Mouse (Mus musculus): Measurements from ENCODE around the gene Pramel6. TPM values are rescaled to one million over a fixed set of nuclear protein-coding genes. Genes with fewer than 3 reads are reported as not detected.
"Not testable (repeated sequence)": the region's sequence is repeated elsewhere in the genome, so short reads cannot be mapped to it uniquely, and the experiment has no call there.

Pramel6 gene
- polyA plus RNA-seq (2011; ENCODE audit: insufficient read length, low read depth, missing spikeins): not detected in 2 replicates

DNA sequence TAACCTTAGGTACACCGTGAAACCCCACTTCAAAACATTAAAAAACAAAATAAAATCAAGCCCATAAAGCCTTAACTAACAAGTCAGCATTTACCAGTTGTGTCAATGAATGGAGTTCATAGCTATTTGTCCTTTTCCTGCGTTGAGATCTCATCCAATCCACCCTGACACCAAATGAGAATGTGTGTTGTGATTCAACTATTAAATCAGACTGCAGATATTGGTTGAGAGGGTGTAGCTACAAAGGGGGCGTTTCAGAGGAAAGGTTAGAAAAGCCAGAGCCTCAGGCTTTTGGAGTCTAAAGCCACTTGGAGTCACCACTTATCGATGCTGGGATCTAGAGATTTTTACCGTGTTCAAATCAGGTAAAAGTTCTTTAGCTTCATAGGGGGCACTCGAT, at the start of gene Pramel6:
TSS of gene Pramel6 (plus strand) at position 301 of the 400 bp plus-strand sequence.
- H3K4me3 ChIP-seq (ENCODE audit: insufficient read depth, low read length): no peak within 1 kb of the TSS
- no peak within 1 kb of the TSS for H3K27ac ChIP-seq (ENCODE audit: insufficient read depth, low read length)
- no peak for TF ChIP-seq POLR2A (IDR thresholded peaks at IDR 0.05; ENCODE audit: low read depth, low read length)
- TF ChIP-seq CTCF (IDR thresholded peaks at IDR 0.05; ENCODE audit: borderline replicate concordance, insufficient read depth, low read length): no peak
- no peaks in the 10 kb centered on the region for H3K4me1 ChIP-seq (ENCODE audit: control insufficient read depth, insufficient read depth, low read length)

- Histone ChIP-seq H3K4me1 (ENCODE audit: control insufficient read depth, insufficient read depth, low read length) (no peaks in the 10 kb centered on the region), H3K27ac (ENCODE audit: insufficient read depth, low read length) (no peak overlapping the region), H3K4me3 (ENCODE audit: insufficient read depth, low read length) (no peak overlapping the region)
- TF ChIP-seq CTCF (IDR thresholded peaks at IDR 0.05; ENCODE audit: borderline replicate concordance, insufficient read depth, low read length) (no peak), POLR2A (IDR thresholded peaks at IDR 0.05; ENCODE audit: low read depth, low read length) (no peak)
Observed at GRCm38 (mm10) chr2:87461769-87462168, 44.6 kb upstream of the Pramel6 start.

DNA sequence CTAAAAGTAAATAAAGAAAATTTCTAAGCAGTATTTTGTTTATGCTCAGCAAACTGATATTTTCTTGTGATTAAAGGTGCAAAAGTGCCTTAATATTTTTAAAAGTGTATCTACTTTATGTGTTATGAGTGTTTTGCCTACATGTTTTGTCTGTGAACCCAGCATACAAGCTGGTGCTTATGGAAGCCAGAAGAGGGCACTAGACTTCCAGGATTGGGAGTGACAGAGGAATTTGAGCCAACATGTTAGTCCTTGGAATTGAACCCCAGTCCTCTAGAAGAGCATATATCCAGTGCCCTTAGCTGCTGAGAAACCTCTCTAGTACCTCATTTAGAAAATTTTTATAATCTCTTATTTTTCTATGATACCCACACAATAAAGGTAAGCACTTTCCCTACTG, 26.2 kb upstream of the Pramel6 start:
- no peak overlapping the region for H3K4me3 ChIP-seq (ENCODE audit: insufficient read depth, low read length)
- no peak overlapping the region for H3K27ac ChIP-seq (ENCODE audit: insufficient read depth, low read length)
- no peaks in the 10 kb centered on the region for H3K4me1 ChIP-seq (ENCODE audit: control insufficient read depth, insufficient read depth, low read length)
- TF ChIP-seq CTCF (IDR thresholded peaks at IDR 0.05; ENCODE audit: borderline replicate concordance, insufficient read depth, low read length): no peak
- TF ChIP-seq POLR2A (IDR thresholded peaks at IDR 0.05; ENCODE audit: low read depth, low read length): no peak

GRCm38 (mm10) chr2:87481158-87481557, 25.2 kb upstream of the Pramel6 start:
- H3K4me3 ChIP-seq (ENCODE audit: insufficient read depth, low read length): no peak overlapping the region
- no peak overlapping the region for H3K27ac ChIP-seq (ENCODE audit: insufficient read depth, low read length)
- H3K4me1 ChIP-seq (ENCODE audit: control insufficient read depth, insufficient read depth, low read length): no peaks in the 10 kb centered on the region
- no peak for TF ChIP-seq POLR2A (IDR thresholded peaks at IDR 0.05; ENCODE audit: low read depth, low read length)
- no peak for TF ChIP-seq CTCF (IDR thresholded peaks at IDR 0.05; ENCODE audit: borderline replicate concordance, insufficient read depth, low read length)

DNA sequence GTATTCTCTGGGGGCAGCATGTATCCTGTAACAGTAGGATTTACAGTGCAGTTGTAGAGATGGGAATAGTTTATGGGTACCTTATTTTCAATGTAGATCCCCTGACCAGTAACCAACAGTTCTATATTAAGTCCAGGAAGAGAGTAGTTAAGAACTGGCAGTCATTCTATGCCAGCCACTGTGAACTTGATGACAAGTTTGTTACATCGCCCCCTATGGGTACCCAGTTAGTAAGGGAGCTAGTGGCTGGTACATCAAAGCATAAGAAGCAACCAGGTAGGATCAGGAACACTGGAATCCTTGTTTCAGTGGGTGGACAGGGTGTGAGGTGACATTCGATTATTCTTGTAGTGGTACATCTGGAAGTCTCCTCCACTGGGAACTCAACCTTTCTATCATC, 24.1 kb upstream of the Pramel6 start:
- no peak for TF ChIP-seq CTCF (IDR thresholded peaks at IDR 0.05; ENCODE audit: borderline replicate concordance, insufficient read depth, low read length)
- TF ChIP-seq POLR2A (IDR thresholded peaks at IDR 0.05; ENCODE audit: low read depth, low read length): no peak
- Histone ChIP-seq H3K4me1 (ENCODE audit: control insufficient read depth, insufficient read depth, low read length) (no peaks in the 10 kb centered on the region), H3K27ac (ENCODE audit: insufficient read depth, low read length) (no peak overlapping the region), H3K4me3 (ENCODE audit: insufficient read depth, low read length) (no peak overlapping the region)

GRCm38 (mm10) chr2:87496993-87497392, 9.4 kb upstream of the Pramel6 start, which contains the start of gene Pramel7:
TSS of gene Pramel7 (minus strand) at chr2:87497093.
- not testable (repeated sequence) for H3K27ac ChIP-seq (ENCODE audit: insufficient read depth, low read length); H3K4me1 ChIP-seq (ENCODE audit: control insufficient read depth, insufficient read depth, low read length); H3K4me3 ChIP-seq (ENCODE audit: insufficient read depth, low read length)

GRCm38 (mm10) chr2:87515046-87515445, 8.7 kb downstream of the Pramel6 start:
- Histone ChIP-seq H3K4me1 (ENCODE audit: control insufficient read depth, insufficient read depth, low read length) (no peaks in the 10 kb centered on the region), H3K4me3 (ENCODE audit: insufficient read depth, low read length) (no peak overlapping the region), H3K27ac (ENCODE audit: insufficient read depth, low read length) (no peak overlapping the region)
- no peak for TF ChIP-seq CTCF (IDR thresholded peaks at IDR 0.05; ENCODE audit: borderline replicate concordance, insufficient read depth, low read length)
- no peak for TF ChIP-seq POLR2A (IDR thresholded peaks at IDR 0.05; ENCODE audit: low read depth, low read length)

- TF ChIP-seq CTCF (IDR thresholded peaks at IDR 0.05; ENCODE audit: borderline replicate concordance, insufficient read depth, low read length) (no peak), POLR2A (IDR thresholded peaks at IDR 0.05; ENCODE audit: low read depth, low read length) (no peak)
Observed at GRCm38 (mm10) chr2:87515457-87516060, 9.2 kb downstream of the Pramel6 start.

GRCm38 (mm10) chr2:87516581-87516980, 10.2 kb downstream of the Pramel6 start:
- H3K27ac ChIP-seq (ENCODE audit: insufficient read depth, low read length): no peak overlapping the region
- TF ChIP-seq POLR2A (IDR thresholded peaks at IDR 0.05; ENCODE audit: low read depth, low read length) (no peak), CTCF (IDR thresholded peaks at IDR 0.05; ENCODE audit: borderline replicate concordance, insufficient read depth, low read length) (no peak)
- H3K4me1 ChIP-seq (ENCODE audit: control insufficient read depth, insufficient read depth, low read length): no peaks in the 10 kb centered on the region
- no peak overlapping the region for H3K4me3 ChIP-seq (ENCODE audit: insufficient read depth, low read length)

More at GRCm38 (mm10) chr2:87515457-87516060, 9.2 kb downstream of the Pramel6 start:
- no peak overlapping the region for H3K27ac ChIP-seq (ENCODE audit: insufficient read depth, low read length)
- H3K4me1 ChIP-seq (ENCODE audit: control insufficient read depth, insufficient read depth, low read length): no peaks in the 10 kb centered on the region
- H3K4me3 ChIP-seq (ENCODE audit: insufficient read depth, low read length): no peak overlapping the region

GRCm38 (mm10) chr2:87520651-87521050, 14.3 kb downstream of the Pramel6 start:
- no peaks in the 10 kb centered on the region for H3K4me1 ChIP-seq (ENCODE audit: control insufficient read depth, insufficient read depth, low read length)
- no peak for TF ChIP-seq CTCF (IDR thresholded peaks at IDR 0.05; ENCODE audit: borderline replicate concordance, insufficient read depth, low read length)
- TF ChIP-seq POLR2A (IDR thresholded peaks at IDR 0.05; ENCODE audit: low read depth, low read length): no peak
- H3K27ac ChIP-seq (ENCODE audit: insufficient read depth, low read length): no peak overlapping the region
- H3K4me3 ChIP-seq (ENCODE audit: insufficient read depth, low read length): no peak overlapping the region

GRCm38 (mm10) chr2:87525899-87526616, 19.7 kb downstream of the Pramel6 start:
- H3K4me1 ChIP-seq (ENCODE audit: control insufficient read depth, insufficient read depth, low read length); H3K27ac ChIP-seq (ENCODE audit: insufficient read depth, low read length); H3K4me3 ChIP-seq (ENCODE audit: insufficient read depth, low read length): not testable (repeated sequence)

Data from embryonic fibroblast, embryonic 13.5 days (primary cell).